In the genomic region with DNA sequence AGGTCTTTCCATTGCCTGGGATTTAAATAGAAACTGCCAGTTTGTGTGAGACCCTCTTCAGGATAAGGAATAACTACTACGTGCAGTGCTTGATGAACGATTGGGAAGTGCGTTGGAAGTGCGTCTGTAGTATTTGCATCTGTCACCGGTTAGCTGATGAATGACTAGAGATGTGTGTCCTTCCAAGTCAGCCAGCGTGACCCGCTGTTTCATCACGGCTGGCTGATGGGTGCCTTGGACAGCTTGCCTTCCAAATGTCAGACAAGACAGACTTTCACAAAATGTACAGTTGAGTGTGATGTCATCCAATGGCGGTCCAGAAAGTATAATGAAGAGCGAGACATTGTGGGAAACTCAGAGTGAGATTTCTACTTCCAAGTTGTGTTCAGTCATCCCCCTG, we compare ENCODE assay signal across 20 mouse cellular contexts.
"Had no signal": no experiment of that assay in that cellular context is flagged by ENCODE, and none has a peak within 500 bp of the region (broad histone marks: within the 10 kb centered on the region; RNA-seq: fewer than 3 reads in every experiment).

No protein-coding gene starts in this region.

- H3K4me1 ChIP-seq: liver, embryonic 13.5 days; neural tube, embryonic 13.5 days; stomach, embryonic 15.5 days had no signal

- H3K27me3 ChIP-seq: kidney, embryonic 15.5 days; midbrain, embryonic 13.5 days; neural tube, embryonic 13.5 days; stomach, embryonic 15.5 days had no signal

- H3K4me3 ChIP-seq: kidney, embryonic 15.5 days; left cerebral cortex, adult 2 months; liver, embryonic 13.5 days; megakaryocyte, embryonic 14.5 days; midbrain, embryonic 10.5 days; midbrain, embryonic 13.5 days; myocyte; neural tube, embryonic 13.5 days; stomach, embryonic 15.5 days had no signal

- H3K9ac ChIP-seq: kidney, embryonic 15.5 days; liver, embryonic 13.5 days; midbrain, embryonic 13.5 days; neural tube, embryonic 13.5 days; stomach, embryonic 15.5 days had no signal

- ATAC-seq: midbrain, embryonic 13.5 days; midbrain, embryonic 16.5 days had no signal

- DNase-seq: kidney, adult 11 months; kidney, adult 8-10 months; kidney, postnatal 10 days; kidney, postnatal 36 days; layer of hippocampus, postnatal 36 days; liver, embryonic 13.5 days; lung, postnatal 14 days; retina, postnatal 1 day; right cerebral cortex, postnatal 25 days; spleen, adult 18-20 months; thymus, postnatal 25 days had no signal

- H3K4me2 ChIP-seq: kidney, embryonic 15.5 days; liver, embryonic 13.5 days; midbrain, embryonic 13.5 days; neural tube, embryonic 13.5 days; stomach, embryonic 15.5 days had no signal

- H3K36me3 ChIP-seq: kidney, embryonic 15.5 days; liver, embryonic 13.5 days; midbrain, embryonic 10.5 days; midbrain, embryonic 13.5 days; neural tube, embryonic 13.5 days; stomach, embryonic 15.5 days had no signal

- H3K9me3 ChIP-seq: kidney, embryonic 15.5 days; liver, embryonic 13.5 days; megakaryocyte, embryonic 14.5 days; midbrain, embryonic 10.5 days; midbrain, embryonic 13.5 days; neural tube, embryonic 13.5 days; stomach, embryonic 15.5 days had no signal

- H3K27ac ChIP-seq: kidney, embryonic 15.5 days; left cerebral cortex, adult 2 months; liver, embryonic 13.5 days; midbrain, embryonic 10.5 days; midbrain, embryonic 13.5 days; neural tube, embryonic 13.5 days; stomach, embryonic 15.5 days had no signal
